Mouse (Mus musculus): Measurements from ENCODE around the gene Kif27.

Kif27 gene

DNA sequence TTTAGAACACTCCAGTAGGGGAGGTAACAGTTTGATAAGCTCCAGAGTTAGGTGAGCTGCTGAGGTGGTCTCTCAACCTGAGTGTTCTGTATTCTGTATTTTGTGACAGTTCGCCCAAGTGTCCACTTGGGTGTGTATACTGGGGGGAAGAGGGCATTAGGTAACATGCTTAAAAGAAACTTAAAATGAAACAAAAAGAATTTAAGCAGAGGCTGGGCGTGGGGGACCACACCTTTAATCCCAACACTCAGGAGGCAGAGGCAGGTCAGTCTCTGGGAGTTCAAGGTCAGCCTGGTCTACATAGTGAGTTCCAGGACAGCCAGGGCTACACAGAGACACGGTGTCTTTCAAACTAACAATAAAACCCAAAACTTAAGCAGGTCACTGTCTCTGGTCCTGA is 78.4 kb downstream of the Kif27 start:
- DNase-seq (ENCODE audit: low read depth), result no peak

- no peak for DNase-seq (ENCODE audit: low read depth)
These were observed 82.7 kb downstream of the Kif27 start for GRCm38 (mm10) chr13:58276256-58276655.

DNA sequence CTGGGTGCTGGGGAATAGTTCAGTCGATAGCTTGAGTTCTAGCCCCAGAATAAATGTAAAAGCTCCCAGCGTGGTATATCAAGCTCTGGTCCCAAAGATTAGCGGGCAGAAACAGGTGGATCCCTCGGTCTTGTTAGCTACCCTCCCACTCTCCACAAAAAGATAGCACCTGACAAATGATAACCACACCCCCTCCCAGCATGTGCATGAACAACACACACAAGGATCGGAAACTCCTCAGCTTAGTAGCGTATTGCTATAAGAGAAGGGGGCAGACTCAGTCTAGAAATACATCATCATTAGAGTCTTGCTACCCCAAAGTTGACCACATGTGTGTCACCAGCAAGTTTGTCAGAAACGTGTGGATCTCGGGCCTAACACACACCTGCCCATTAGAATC is 83.3 kb downstream of the Kif27 start, which contains the start of gene Gkap1:
Gene Gkap1, minus strand, starts transcription at position 101 of the 400 bp plus-strand sequence.
- DNase-seq (ENCODE audit: low read depth), result no peak

- DNase-seq (ENCODE audit: low read depth), result no peak
These were observed 83.8 kb downstream of the Kif27 start for GRCm38 (mm10) chr13:58275076-58275475.

DNA sequence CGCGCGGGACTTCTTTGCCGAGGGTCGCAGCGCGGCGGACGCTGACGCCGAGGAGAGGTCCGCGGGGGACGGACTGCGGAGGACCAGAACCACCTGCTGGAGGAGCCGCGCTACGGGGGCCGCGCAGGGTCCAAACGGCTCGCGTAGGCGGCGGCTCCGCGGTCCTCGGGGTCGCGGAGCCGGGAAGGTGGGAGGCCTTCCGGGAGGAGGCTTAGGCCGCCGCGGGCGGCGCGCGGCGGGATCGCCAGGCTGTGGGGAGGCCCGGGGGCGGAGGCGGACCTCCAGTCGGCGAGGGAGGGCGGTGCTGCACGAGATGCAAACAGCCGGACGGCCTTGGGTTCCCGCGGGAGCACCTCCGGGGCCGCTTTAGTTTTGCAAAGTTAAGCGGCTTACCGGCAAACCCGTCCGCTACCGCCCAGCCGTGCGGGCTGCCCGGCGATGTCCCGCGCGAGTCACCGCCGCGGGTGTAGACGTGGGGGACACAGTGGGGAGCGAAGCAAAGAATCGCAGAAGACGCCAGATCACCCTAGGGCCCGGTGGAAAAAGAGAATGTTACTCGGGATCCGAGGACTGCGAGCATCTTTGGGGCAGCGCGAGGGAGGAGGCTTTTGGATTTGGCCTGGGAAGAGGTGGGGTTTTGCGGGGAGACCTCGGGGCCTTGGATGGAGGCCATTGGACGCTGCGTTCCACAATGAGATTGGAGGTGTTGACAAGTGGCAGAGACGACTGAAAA is 84.5 kb downstream of the Kif27 start:
- peak; percentile 28 for DNase-seq (ENCODE audit: low read depth)

GRCm38 (mm10) chr13:58273411-58274258 is 85.3 kb downstream of the Kif27 start:
- no peak for DNase-seq (ENCODE audit: low read depth)

GRCm38 (mm10) chr13:58266864-58267263 is 92.1 kb downstream of the Kif27 start:
- no peak for DNase-seq (ENCODE audit: low read depth)

DNA sequence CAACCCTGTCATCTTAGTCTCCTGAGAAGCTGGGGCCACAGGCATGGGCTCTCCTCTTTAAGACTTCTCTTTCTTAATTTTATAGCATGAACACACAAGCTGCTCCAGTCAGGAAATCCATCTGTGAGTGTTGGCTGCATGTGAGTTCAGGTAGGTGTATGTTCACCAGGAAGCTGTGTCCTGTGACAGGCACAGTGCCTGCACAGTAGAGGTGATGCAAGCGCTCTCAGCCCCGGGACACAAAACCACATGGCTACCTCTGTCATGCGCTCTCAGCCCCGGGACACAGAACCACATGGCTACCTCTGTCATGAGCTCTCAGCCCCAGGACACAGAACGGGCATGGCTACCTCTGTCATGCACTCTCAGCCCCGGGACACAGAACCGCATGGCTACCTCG is 95.4 kb downstream of the Kif27 start:
- DNase-seq (ENCODE audit: low read depth), result no peak

- DNase-seq (ENCODE audit: low read depth), result no peak
These were observed 97.2 kb downstream of the Kif27 start for GRCm38 (mm10) chr13:58261674-58262073.

GRCm38 (mm10) chr13:58253268-58253667 is 105.7 kb downstream of the Kif27 start:
- no peak for DNase-seq (ENCODE audit: low read depth)

DNA sequence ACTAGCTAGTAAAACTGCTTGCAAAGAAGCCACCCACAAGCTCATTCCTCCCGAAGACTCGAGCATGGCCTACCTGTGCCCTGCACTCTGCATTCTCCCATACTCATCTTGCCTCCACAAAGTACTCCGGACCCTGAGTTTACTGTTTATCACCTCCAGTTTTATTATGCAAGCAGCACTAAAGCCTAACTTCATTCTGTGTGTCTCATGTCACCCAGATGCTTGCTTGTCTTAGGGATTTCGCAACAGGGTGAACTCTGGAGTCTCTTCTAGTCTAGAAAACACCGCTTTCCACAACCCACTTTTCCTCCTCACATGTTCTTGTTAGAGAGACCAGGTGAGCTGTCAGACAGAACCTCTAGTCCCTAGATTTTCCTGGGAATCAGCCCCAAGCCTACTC is 110.0 kb downstream of the Kif27 start:
- no peak for DNase-seq (ENCODE audit: low read depth)

Data from fibroblast of lung, adult 2 months (primary cell).